Mouse (Mus musculus): ENCODE measurements around the gene Slc35e4.
"Not testable (repeated sequence)": the region's sequence is repeated elsewhere in the genome, so short reads cannot be mapped to it uniquely, and the experiment has no call there.

DNA sequence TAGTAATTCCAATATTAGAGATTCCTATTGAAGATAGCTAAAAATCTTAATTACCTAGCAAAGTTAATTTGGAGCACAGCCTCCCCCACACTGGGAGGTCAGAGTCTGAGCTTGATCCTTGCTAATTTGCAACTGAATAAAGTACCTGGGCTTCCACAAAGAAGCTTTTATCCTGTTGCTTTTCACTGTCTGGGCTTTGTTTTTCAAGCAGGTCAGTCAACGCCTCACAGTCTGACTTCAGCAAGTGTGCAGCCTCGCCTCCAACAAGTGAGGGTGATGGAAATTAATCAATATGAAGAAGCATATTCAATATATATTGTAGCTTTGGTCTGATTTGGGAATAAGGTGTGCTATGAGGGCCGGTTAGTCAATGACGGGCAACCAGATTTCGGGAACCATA, 40.4 kb upstream of the Slc35e4 start:
- not testable (repeated sequence) for TF ChIP-seq CTCF (IDR thresholded peaks at IDR 0.05; ENCODE audit: low read depth, low read length); GATA1 (IDR thresholded peaks at IDR 0.05; ENCODE audit: borderline replicate concordance, low read length); POLR2AphosphoS5 (IDR thresholded peaks at IDR 0.05; ENCODE audit: insufficient replicate concordance, low read depth, low read length); GATA2 (IDR thresholded peaks at IDR 0.05; ENCODE audit: borderline replicate concordance, low read depth, low read length); TAL1 (conservative IDR thresholded peaks at IDR 0.05; ENCODE audit: low read depth, low read length)
